Mouse (Mus musculus): ENCODE results near the gene Me1. TPM values are rescaled to one million over a fixed set of nuclear protein-coding genes. Genes with fewer than 3 reads are reported as not detected.
"Not testable (repeated sequence)": the region's sequence is repeated elsewhere in the genome, so short reads cannot be mapped to it uniquely, and the experiment has no call there.

The Me1 gene
- polyA plus RNA-seq, 1 experiment, result 5.0 TPM

DNA sequence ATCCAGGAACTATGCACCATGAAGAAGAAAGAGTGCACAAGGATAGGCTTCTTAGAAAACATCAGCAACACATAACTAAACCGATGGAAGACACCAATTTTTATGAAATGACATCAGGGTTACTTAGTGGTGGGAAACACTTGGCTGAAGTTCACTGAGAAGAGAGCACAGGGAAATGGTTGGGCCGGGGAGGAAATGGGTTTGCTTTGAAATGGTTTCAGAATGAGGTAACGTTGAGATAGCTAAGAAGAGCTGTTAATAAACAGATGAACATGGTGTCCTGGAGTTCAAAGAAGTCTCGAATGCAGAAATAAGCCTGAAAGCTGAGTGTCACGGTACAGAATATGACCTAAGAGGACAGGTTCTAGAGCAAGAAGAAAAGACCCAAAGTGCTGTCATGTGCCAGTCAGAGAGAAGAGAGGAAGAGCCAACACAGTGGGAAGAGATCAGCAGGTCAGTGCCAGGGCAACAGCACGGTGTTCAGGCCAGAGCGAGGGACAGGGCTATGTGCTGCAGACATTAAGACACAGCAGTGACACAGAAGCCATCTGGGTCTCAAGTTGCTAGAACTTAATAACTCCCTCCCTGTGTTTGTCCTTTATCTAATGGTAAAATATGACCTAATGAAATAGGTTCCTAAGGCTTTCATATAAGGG is 77.8 kb downstream of the Me1 start:
- Histone ChIP-seq H3K27ac (ENCODE audit: insufficient read depth, low read depth, low read length) (no peak overlapping the region), H3K27me3 (ENCODE audit: control insufficient read depth, insufficient read depth, low read length) (no peaks in the 10 kb centered on the region), H3K36me3 (ENCODE audit: control insufficient read depth, insufficient read depth, low read length) (no peaks in the 10 kb centered on the region), H3K4me3 (ENCODE audit: low read depth, low read length) (no peak overlapping the region), H3K4me1 (ENCODE audit: control insufficient read depth, insufficient read depth, insufficient read length, low read length) (peaks cover 11% of the 10 kb centered on the region; the same call in 1 of the 2 replicates)
- 65% methylated on average over 7 of the region's 7 CpGs for WGBS
- TF ChIP-seq POLR2A (IDR thresholded peaks at IDR 0.05; ENCODE audit: low read depth, low read length) (no peak), CTCF (IDR thresholded peaks at IDR 0.05; ENCODE audit: extremely low read depth, insufficient read length, insufficient replicate concordance, low read depth, low read length) (no peak)

DNA sequence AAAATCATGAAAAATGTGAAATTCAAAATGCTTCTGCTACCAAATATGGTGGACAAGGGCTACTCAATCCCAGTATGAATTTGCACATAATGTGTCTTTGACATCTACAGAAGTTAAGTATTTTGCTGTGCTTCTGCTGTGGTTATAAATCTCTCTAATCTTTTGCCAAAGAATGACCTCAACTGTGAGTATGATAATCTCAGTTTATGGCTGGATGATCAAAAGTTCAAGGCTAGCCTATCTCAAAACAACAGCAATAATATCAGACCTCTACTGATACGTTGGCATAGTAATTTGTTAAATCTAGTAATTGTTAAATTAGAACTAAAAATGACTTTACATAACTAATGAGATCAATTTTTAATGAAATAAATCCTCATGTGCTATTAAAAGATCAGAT is 80.0 kb downstream of the Me1 start:
- TF ChIP-seq POLR2A (IDR thresholded peaks at IDR 0.05; ENCODE audit: low read depth, low read length), result no peak
- TF ChIP-seq CTCF (IDR thresholded peaks at IDR 0.05; ENCODE audit: extremely low read depth, insufficient read length, insufficient replicate concordance, low read depth, low read length), result no peak
- peaks cover 11% of the 10 kb centered on the region; the same call in 1 of the 2 replicates for H3K4me1 ChIP-seq (ENCODE audit: control insufficient read depth, insufficient read depth, insufficient read length, low read length)
- no peak overlapping the region for H3K4me3 ChIP-seq (ENCODE audit: low read depth, low read length)
- H3K27ac ChIP-seq (ENCODE audit: insufficient read depth, low read depth, low read length), result no peak overlapping the region
- WGBS, result 43% methylated on average over 1 of the region's 1 CpGs
- H3K27me3 ChIP-seq (ENCODE audit: control insufficient read depth, insufficient read depth, low read length), result no peaks in the 10 kb centered on the region
- H3K36me3 ChIP-seq (ENCODE audit: control insufficient read depth, insufficient read depth, low read length), result 0 out of 2 replicates have a peak, but pooled peaks cover 2% of the 10 kb centered on the region

DNA sequence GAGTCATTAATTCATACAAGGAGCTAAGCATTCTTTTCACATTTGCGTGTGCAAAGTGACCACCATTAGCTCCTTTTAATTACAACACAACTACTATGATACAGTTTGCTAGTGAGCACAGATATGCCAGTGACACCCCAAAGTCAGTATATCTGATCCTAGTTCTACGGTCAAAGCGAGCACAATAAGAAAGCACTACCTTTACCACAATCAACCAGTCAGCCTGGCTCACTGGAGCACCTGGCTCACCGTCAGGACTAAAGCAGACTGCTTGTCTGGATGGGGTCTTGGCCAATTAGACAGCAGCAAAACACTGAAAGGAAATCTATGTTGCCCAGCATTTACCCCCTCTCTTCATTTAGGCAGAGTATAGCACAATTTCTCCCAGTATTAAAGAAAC is 83.7 kb downstream of the Me1 start:
- 0 out of 2 replicates have a peak, but pooled peaks cover 2% of the 10 kb centered on the region for H3K36me3 ChIP-seq (ENCODE audit: control insufficient read depth, insufficient read depth, low read length)
- H3K4me1 ChIP-seq (ENCODE audit: control insufficient read depth, insufficient read depth, insufficient read length, low read length), result peaks cover 7% of the 10 kb centered on the region; the same call in 1 of the 2 replicates
- WGBS, result 95% methylated on average over 4 of the region's 4 CpGs

DNA sequence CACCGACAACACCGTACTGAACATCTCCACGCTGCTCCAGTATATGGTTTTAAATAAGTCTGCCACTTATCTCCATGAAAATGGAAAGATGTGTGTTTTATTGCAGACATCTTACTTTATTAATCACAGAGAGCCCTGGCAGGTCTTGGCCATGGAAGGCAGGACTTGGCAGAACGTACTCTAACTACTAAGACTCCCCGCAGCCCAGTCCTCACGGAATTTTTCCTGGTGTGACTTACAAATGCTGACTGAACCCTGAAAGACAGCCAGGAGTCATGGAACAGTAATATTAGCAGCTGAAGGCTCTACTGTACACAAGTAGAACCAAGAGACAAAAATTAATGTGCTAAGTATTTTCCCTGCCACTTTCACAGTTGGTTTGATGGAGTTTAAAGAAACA is 90.0 kb downstream of the Me1 start:
- Histone ChIP-seq H3K27ac (ENCODE audit: insufficient read depth, low read depth, low read length) (no peak overlapping the region), H3K36me3 (ENCODE audit: control insufficient read depth, insufficient read depth, low read length) (no peaks in the 10 kb centered on the region), H3K27me3 (ENCODE audit: control insufficient read depth, insufficient read depth, low read length) (no peaks in the 10 kb centered on the region), H3K4me3 (ENCODE audit: low read depth, low read length) (no peak overlapping the region), H3K4me1 (ENCODE audit: control insufficient read depth, insufficient read depth, insufficient read length, low read length) (no peaks in the 10 kb centered on the region)
- 86% methylated on average over 6 of the region's 6 CpGs for WGBS
- no peak for TF ChIP-seq CTCF (IDR thresholded peaks at IDR 0.05; ENCODE audit: extremely low read depth, insufficient read length, insufficient replicate concordance, low read depth, low read length)

More for the DNA sequence above, 83.7 kb downstream of the Me1 start:
- Histone ChIP-seq H3K27ac (ENCODE audit: insufficient read depth, low read depth, low read length) (no peak overlapping the region), H3K4me3 (ENCODE audit: low read depth, low read length) (no peak overlapping the region), H3K27me3 (ENCODE audit: control insufficient read depth, insufficient read depth, low read length) (no peaks in the 10 kb centered on the region)
- TF ChIP-seq POLR2A (IDR thresholded peaks at IDR 0.05; ENCODE audit: low read depth, low read length) (no peak), CTCF (IDR thresholded peaks at IDR 0.05; ENCODE audit: extremely low read depth, insufficient read length, insufficient replicate concordance, low read depth, low read length) (no peak)

DNA sequence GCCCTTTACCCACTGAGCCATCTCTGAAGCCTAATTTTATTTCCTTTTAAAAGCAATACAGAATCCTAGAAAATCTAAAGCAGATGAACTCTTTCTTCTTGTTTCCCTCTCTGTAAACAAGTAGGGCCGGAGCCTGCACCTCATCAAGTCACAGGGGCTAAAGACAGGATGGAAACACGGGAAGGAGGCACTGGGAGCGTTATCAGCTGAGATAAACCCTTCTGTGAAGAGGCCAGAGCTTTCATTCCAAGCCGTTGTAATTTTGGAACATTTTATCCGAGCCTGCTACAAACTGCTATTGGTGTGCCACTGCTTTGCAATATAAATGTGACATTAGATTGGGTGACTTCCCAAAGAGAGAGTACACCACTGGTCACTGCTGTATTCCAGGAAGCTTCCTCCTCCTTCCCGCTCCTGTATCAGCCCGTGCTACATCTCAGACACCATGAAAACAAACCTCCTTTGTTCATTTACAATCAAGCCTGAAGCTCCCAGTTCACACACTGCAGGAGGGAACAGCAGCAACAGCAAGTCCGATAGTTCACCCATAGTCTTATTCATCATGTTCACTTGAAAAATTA is 95.9 kb downstream of the Me1 start:
- H3K27me3 ChIP-seq (ENCODE audit: control insufficient read depth, insufficient read depth, low read length), result no peaks in the 10 kb centered on the region
- TF ChIP-seq POLR2A (IDR thresholded peaks at IDR 0.05; ENCODE audit: low read depth, low read length) (no peak), CTCF (IDR thresholded peaks at IDR 0.05; ENCODE audit: extremely low read depth, insufficient read length, insufficient replicate concordance, low read depth, low read length) (no peak)
- H3K36me3 ChIP-seq (ENCODE audit: control insufficient read depth, insufficient read depth, low read length), result no peaks in the 10 kb centered on the region
- H3K4me1 ChIP-seq (ENCODE audit: control insufficient read depth, insufficient read depth, insufficient read length, low read length), result no peaks in the 10 kb centered on the region
- 17% methylated on average over 8 of the region's 8 CpGs for WGBS
- no peak overlapping the region for H3K4me3 ChIP-seq (ENCODE audit: low read depth, low read length)
- no peak overlapping the region for H3K27ac ChIP-seq (ENCODE audit: insufficient read depth, low read depth, low read length)

DNA sequence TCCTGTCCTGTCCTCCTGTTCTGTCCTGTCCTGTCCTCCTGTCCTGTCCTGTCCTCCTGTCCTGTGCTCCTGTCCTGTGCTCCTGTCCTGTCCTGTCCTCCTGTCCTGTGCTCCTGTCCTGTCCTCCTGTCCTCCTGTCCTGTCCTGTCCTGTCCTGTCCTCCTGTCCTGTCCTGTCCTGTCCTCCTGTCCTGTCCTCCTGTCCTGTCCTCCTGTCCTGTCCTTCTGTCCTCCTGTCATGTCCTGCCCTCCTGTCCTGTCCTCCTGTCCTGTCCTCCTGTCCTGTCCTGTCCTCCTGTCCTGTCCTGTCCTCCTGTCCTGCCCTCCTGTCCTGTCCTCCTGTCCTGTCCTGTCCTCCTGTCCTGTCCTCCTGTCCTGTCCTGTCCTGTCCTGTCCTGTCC is 98.8 kb downstream of the Me1 start:
- not testable (repeated sequence) for H3K4me3 ChIP-seq (ENCODE audit: low read depth, low read length); H3K27me3 ChIP-seq (ENCODE audit: control insufficient read depth, insufficient read depth, low read length); H3K36me3 ChIP-seq (ENCODE audit: control insufficient read depth, insufficient read depth, low read length); H3K4me1 ChIP-seq (ENCODE audit: control insufficient read depth, insufficient read depth, insufficient read length, low read length); H3K27ac ChIP-seq (ENCODE audit: insufficient read depth, low read depth, low read length)

DNA sequence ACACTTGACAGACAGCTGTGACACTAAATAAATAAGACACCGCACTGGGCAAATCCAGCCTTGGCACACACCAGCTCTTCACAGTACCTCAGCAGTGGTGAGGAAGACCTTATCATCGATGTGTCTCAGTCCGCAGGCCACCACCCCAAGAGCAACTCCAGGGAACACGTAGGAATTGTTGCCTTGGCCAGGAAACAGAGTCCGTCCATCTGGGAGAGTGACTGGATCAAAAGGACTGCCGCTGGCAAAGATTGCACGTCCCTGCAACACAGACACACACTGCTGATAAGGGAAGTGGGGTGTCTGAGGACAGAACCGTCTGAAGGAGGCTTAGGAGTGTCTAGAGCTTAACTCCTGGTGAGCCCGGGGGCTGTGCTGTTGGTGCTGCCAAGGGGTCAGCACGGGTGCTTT is 101.4 kb downstream of the Me1 start:
- H3K27ac ChIP-seq (ENCODE audit: insufficient read depth, low read depth, low read length); H3K36me3 ChIP-seq (ENCODE audit: control insufficient read depth, insufficient read depth, low read length); H3K27me3 ChIP-seq (ENCODE audit: control insufficient read depth, insufficient read depth, low read length); H3K4me3 ChIP-seq (ENCODE audit: low read depth, low read length); H3K4me1 ChIP-seq (ENCODE audit: control insufficient read depth, insufficient read depth, insufficient read length, low read length): not testable (repeated sequence)
- 24% methylated on average over 10 of the region's 10 CpGs for WGBS

Data from small intestine, adult 2 months (tissue).